Mouse (Mus musculus): Measurements from ENCODE around the gene Ttbk1.

Ttbk1 gene

GRCm38 (mm10) chr17:46476601-46477000 lies 10.9 kb downstream of the Ttbk1 start:
- DNase-seq (ENCODE audit: low read depth, low spot score), result no peak

GRCm38 (mm10) chr17:46467830-46468229 lies 19.6 kb downstream of the Ttbk1 start:
- DNase-seq (ENCODE audit: low read depth, low spot score), result no peak

GRCm38 (mm10) chr17:46462226-46462625 lies 25.2 kb downstream of the Ttbk1 start:
- DNase-seq (ENCODE audit: low read depth, low spot score), result no peak

GRCm38 (mm10) chr17:46461347-46461746 lies 26.1 kb downstream of the Ttbk1 start:
- no peak for DNase-seq (ENCODE audit: low read depth, low spot score)

GRCm38 (mm10) chr17:46460673-46461072 lies 26.8 kb downstream of the Ttbk1 start:
- DNase-seq (ENCODE audit: low read depth, low spot score), result no peak

- no peak for DNase-seq (ENCODE audit: low read depth, low spot score)
Observed at GRCm38 (mm10) chr17:46458439-46458838, 29.0 kb downstream of the Ttbk1 start.

GRCm38 (mm10) chr17:46457791-46458190 lies 29.7 kb downstream of the Ttbk1 start:
- peak; percentile 5 for DNase-seq (ENCODE audit: low read depth, low spot score)

GRCm38 (mm10) chr17:46455110-46455691 lies 32.3 kb downstream of the Ttbk1 start:
- no peak for DNase-seq (ENCODE audit: low read depth, low spot score)

- DNase-seq (ENCODE audit: low read depth, low spot score), result no peak
Observed at GRCm38 (mm10) chr17:46454539-46454938, 32.9 kb downstream of the Ttbk1 start.

- no peak for DNase-seq (ENCODE audit: low read depth, low spot score)
Observed at GRCm38 (mm10) chr17:46453970-46454411, 33.5 kb downstream of the Ttbk1 start.

- no peak for DNase-seq (ENCODE audit: low read depth, low spot score)
Observed at GRCm38 (mm10) chr17:46453302-46453948, 34.0 kb downstream of the Ttbk1 start.

GRCm38 (mm10) chr17:46452683-46453082 lies 34.8 kb downstream of the Ttbk1 start:
- DNase-seq (ENCODE audit: low read depth, low spot score), result no peak

- no peak for DNase-seq (ENCODE audit: low read depth, low spot score)
Observed at GRCm38 (mm10) chr17:46446264-46446663, 41.2 kb downstream of the Ttbk1 start.

- DNase-seq (ENCODE audit: low read depth, low spot score), result no peak
Observed at GRCm38 (mm10) chr17:46444839-46445579, 42.5 kb downstream of the Ttbk1 start.

- DNase-seq (ENCODE audit: low read depth, low spot score), result no peak
Observed at GRCm38 (mm10) chr17:46439176-46439575, 48.3 kb downstream of the Ttbk1 start.

GRCm38 (mm10) chr17:46438298-46438873 lies 49.1 kb downstream of the Ttbk1 start, which contains the start of gene Slc22a7:
Slc22a7 (minus strand) TSS chr17:46438457.
- no peak for DNase-seq (ENCODE audit: low read depth, low spot score)

GRCm38 (mm10) chr17:46436672-46437366 lies 50.7 kb downstream of the Ttbk1 start:
- DNase-seq (ENCODE audit: low read depth, low spot score), result no peak

- DNase-seq (ENCODE audit: low read depth, low spot score), result no peak
Observed at GRCm38 (mm10) chr17:46433627-46434026, 53.8 kb downstream of the Ttbk1 start.

GRCm38 (mm10) chr17:46428761-46429414 lies 58.6 kb downstream of the Ttbk1 start, which contains the start of gene Crip3:
Crip3 (plus strand) TSS chr17:46428926.
- DNase-seq (ENCODE audit: low read depth, low spot score), result no peak

- DNase-seq (ENCODE audit: low read depth, low spot score), result no peak
Observed at GRCm38 (mm10) chr17:46426496-46426895, 61.0 kb downstream of the Ttbk1 start.

GRCm38 (mm10) chr17:46419717-46420116 lies 67.8 kb downstream of the Ttbk1 start:
- DNase-seq (ENCODE audit: low read depth, low spot score), result no peak
